Mouse (Mus musculus) heart, postnatal 0 days (tissue): ENCODE data around the gene Ceacam19. TPM values are rescaled to one million over a fixed set of nuclear protein-coding genes. Genes with fewer than 3 reads are reported as not detected.

Experiments used
- ATAC-seq: fragments of 200-750 bp; cut with Nextera tagmentation; 2 replicates; pipeline ENCODE4 v1.8.0; 2017; ENCODE audit warnings: low read depth, moderate number of reproducible peaks, moderate library complexity; ENCODE audit not compliant: insufficient read depth
- DNase-seq: peaks from one replicate; pipeline ENCODE4 v3.0.0-alpha.2; 2016; ENCODE audit warnings: low spot score
- H3K27ac ChIP-seq: fragments of 300-500 bp; sonication (generic); 2 replicates; pipeline ENCODE4 v1.5.1; 2014; ENCODE audit warnings: low read depth, mild to moderate bottlenecking
- H3K27me3 ChIP-seq: fragments of 300-500 bp; sonication (generic); 2 replicates; pipeline ENCODE4 v1.6.1; 2014; ENCODE audit warnings: low read length, mixed read lengths; ENCODE audit not compliant: control insufficient read depth, insufficient read depth
- H3K36me3 ChIP-seq: fragments of 300-500 bp; sonication (generic); replicated peaks from 2 replicates; pipeline ENCODE4 v1.6.1; 2014; ENCODE audit warnings: low read length, mixed read lengths; ENCODE audit not compliant: control insufficient read depth, insufficient read depth
- H3K4me1 ChIP-seq: fragments of 300-500 bp; sonication (generic); 2 replicates; pipeline ENCODE4 v1.6.1; 2014; ENCODE audit warnings: antibody characterized with exemption; ENCODE audit not compliant: control insufficient read depth, insufficient read depth
- H3K4me2 ChIP-seq: fragments of 300-500 bp; sonication (generic); 2 replicates; pipeline ENCODE4 v1.6.1; 2014; ENCODE audit warnings: low read depth, mild to moderate bottlenecking, low read length, moderate library complexity
- H3K4me3 ChIP-seq: fragments of 300-500 bp; sonication (generic); 2 replicates; pipeline ENCODE4 v1.5.1; 2014; ENCODE audit warnings: low read depth, low read length
- H3K9ac ChIP-seq: fragments of 300-500 bp; sonication (generic); replicated peaks from 2 replicates; pipeline ENCODE4 v1.6.1; 2014; ENCODE audit warnings: low read depth, low read length, mixed read lengths
- H3K9me3 ChIP-seq: fragments of 300-500 bp; sonication (generic); replicated peaks from 2 replicates; pipeline ENCODE4 v1.6.1; 2016; ENCODE audit warnings: low read length; ENCODE audit not compliant: control insufficient read depth
- CTCF ChIP-seq: IDR thresholded peaks from 2 replicates; pipeline ENCODE4 v1.5.1; 2016; ENCODE audit warnings: antibody characterized with exemption, control low read depth, low read depth
- EP300 ChIP-seq: IDR thresholded peaks from 2 replicates; pipeline ENCODE4 v1.6.1; 2016; ENCODE audit warnings: antibody characterized with exemption, low read depth
- WGBS: fragments of 180-500 bp; shearing (Covaris S2); extraction: QIAGEN DNeasy Blood & Tissue Kit; methylation state at CpG from one replicate; pipeline ENCODE4 v1.1.7; 2014; 5-methylcytosine and 5-hydroxymethylcytosine counted together
- polyA plus RNA-seq: library from polyadenylated mRNA; unstranded; fragments of >200 nt; fragmentation: Nextera tagmentation; extraction: Ambion mirVana; gene quantifications from 2 replicates; pipeline ENCODE4 v1.2.1, GENCODE M21; 2015
- total RNA-seq: library from RNA; depleted of rRNA; stranded (reverse); fragments of >200 nt; gene quantifications from 2 replicates; pipeline ENCODE4 v1.2.3, GENCODE M21; 2014; ENCODE audit warnings: low replicate concordance

Gene Ceacam19
- total and polyA plus RNA-seq, 2 experiments from 2014 or later, result not detected

- no peak overlapping the region for H3K27ac ChIP-seq
- ATAC-seq (no peak), DNase-seq (no peak)
- H3K9ac ChIP-seq, result no peak overlapping the region
- no peaks in the 10 kb centered on the region for H3K9me3 ChIP-seq
- TF ChIP-seq CTCF (no peak), EP300 (no peak)
- peaks cover 36% of the 10 kb centered on the region for H3K27me3 ChIP-seq
- no peak overlapping the region for H3K4me2 ChIP-seq
- 65% methylated on average over 5 of the region's 5 CpGs for WGBS
- no peak overlapping the region for H3K4me3 ChIP-seq
- no peaks in the 10 kb centered on the region for H3K4me1 ChIP-seq
- no peaks in the 10 kb centered on the region for H3K36me3 ChIP-seq
Measured at GRCm38 (mm10) chr7:19855663-19856062, 32.1 kb downstream of the Ceacam19 start.

- Histone ChIP-seq H3K4me3 (no peak overlapping the region), H3K9me3 (no peaks in the 10 kb centered on the region), H3K4me1 (no peaks in the 10 kb centered on the region), H3K27ac (no peak overlapping the region), H3K9ac (no peak overlapping the region), H3K36me3 (no peaks in the 10 kb centered on the region), H3K27me3 (peaks cover 41% of the 10 kb centered on the region), H3K4me2 (no peak overlapping the region)
- TF ChIP-seq CTCF, result no peak
- no peak for TF ChIP-seq EP300
- ATAC-seq (no peak), DNase-seq (no peak)
- 82% methylated on average over 19 of the region's 20 CpGs for WGBS
Measured at GRCm38 (mm10) chr7:19853526-19853925, 34.2 kb downstream of the Ceacam19 start.

DNA sequence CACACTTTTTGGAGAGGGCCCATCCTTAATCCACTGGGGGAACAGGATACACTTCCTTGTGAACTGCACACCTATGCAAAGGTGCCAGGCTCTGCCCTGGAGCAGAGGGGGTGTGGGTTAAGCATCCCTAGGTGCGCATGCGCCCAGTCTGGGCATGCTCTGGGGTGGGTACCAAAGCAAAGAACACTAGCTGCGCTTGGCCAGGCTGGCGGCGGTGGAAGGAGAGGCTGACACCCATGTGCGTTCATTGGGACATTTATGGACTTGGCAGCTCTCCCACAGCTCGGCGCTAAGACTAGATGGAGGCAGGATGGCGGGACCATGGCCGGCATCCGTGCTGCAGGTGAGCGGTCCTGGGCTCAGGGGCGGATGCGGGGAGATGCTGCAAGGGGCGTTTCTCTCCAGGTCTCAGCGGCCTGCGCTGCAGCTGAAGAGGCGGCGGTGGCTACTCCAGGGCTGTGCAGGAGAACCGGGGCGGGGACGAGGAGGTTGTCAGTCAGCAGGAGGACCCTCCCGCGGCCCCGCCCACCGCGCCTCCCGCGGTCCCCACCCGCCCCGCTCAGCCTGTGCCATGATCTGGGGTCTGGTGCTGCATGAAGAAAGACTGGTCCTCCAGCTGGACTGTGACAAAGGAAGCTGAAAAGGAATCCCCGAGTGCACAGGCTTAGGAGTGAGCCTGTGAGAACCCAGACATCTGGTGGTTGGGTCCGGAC, 35.8 kb downstream of the Ceacam19 start, which contains the start of gene Gm19345:
TSS of gene Gm19345 (plus strand) at position 146 of the 713 bp plus-strand sequence.
- H3K9me3 ChIP-seq, result no peaks in the 10 kb centered on the region
- no peak within 1 kb of the TSS for H3K27ac ChIP-seq
- DNase-seq (no peak), ATAC-seq (peak; percentile 22; the same call in 1 of the 2 replicates)
- H3K27me3 ChIP-seq, result peaks cover 41% of the 10 kb centered on the region
- 4% methylated on average over 25 of the region's 33 CpGs for WGBS
- no peak within 1 kb of the TSS for H3K9ac ChIP-seq
- H3K4me2 ChIP-seq, result no peak within 1 kb of the TSS
- TF ChIP-seq EP300 (no peak), CTCF (no peak)
- no peaks in the 10 kb centered on the region for H3K4me1 ChIP-seq
- H3K4me3 ChIP-seq, result 0 out of 2 replicates have a peak within 1 kb of the TSS, but pooled peaks have one; percentile 2
- H3K36me3 ChIP-seq, result no peaks in the 10 kb centered on the region

GRCm38 (mm10) chr7:19844521-19845171, 43.1 kb downstream of the Ceacam19 start:
- WGBS, result 60% methylated on average over 15 of the region's 15 CpGs
- no peaks in the 10 kb centered on the region for H3K4me1 ChIP-seq
- H3K9me3 ChIP-seq, result no peaks in the 10 kb centered on the region
- H3K27me3 ChIP-seq, result peaks cover 19% of the 10 kb centered on the region
- H3K4me2 ChIP-seq, result no peak overlapping the region
- no peak overlapping the region for H3K9ac ChIP-seq
- DNase-seq (no peak), ATAC-seq (no peak)
- H3K27ac ChIP-seq, result peak overlapping the region; percentile 43; the same call in 1 of the 2 replicates
- H3K4me3 ChIP-seq, result no peak overlapping the region
- H3K36me3 ChIP-seq, result no peaks in the 10 kb centered on the region
- TF ChIP-seq EP300 (no peak), CTCF (no peak)

DNA sequence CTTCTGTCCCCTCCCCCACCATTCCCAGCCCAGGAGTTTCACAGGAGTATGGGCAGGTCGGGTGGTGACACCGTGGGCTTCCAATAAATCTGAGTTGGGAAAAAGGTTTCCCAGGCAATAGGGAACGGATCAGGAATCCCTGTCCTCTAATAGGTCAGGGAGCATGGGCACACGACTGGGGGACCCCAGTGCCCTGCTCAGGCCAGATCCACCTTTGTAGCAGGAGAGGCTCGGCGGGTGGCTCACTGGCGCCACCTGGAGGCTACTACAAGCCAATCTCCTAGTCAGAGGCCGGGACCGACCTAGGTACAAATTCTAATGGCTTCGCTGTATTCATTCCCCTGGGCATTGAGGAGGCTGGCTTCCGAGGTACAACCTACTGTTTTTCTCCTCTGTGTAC, 44.2 kb downstream of the Ceacam19 start:
- Histone ChIP-seq H3K4me1 (no peaks in the 10 kb centered on the region), H3K36me3 (no peaks in the 10 kb centered on the region), H3K4me2 (no peak overlapping the region), H3K9ac (no peak overlapping the region), H3K27ac (no peak overlapping the region; the same call in 1 of the 2 replicates), H3K9me3 (no peaks in the 10 kb centered on the region), H3K4me3 (no peak overlapping the region), H3K27me3 (peaks cover 19% of the 10 kb centered on the region)
- TF ChIP-seq CTCF (peak; percentile 84), EP300 (no peak)
- WGBS, result 4% methylated on average over 11 of the region's 11 CpGs
- DNase-seq, result peak; percentile 69
- ATAC-seq, result peak; percentile 79; the same call in 1 of the 2 replicates
